Mouse (Mus musculus) stomach, postnatal 0 days (tissue): ENCODE measurements around the gene Stk11ip. TPM values are rescaled to one million over a fixed set of nuclear protein-coding genes. Genes with fewer than 3 reads are reported as not detected.

Experiments
- ATAC-seq: fragments of 200-750 bp; cut with Nextera tagmentation; 2 replicates; pipeline ENCODE4 v1.8.0; 2017; ENCODE audit not compliant: low FRiP score, low TSS enrichment
- DNase-seq: peaks from one replicate; pipeline ENCODE4 v3.0.0-alpha.2; 2016; ENCODE audit warnings: low spot score
- H3K27ac ChIP-seq: fragments of 300-500 bp; sonication (generic); replicated peaks from 2 replicates; pipeline ENCODE4 v1.5.1; 2014; ENCODE audit warnings: mild to moderate bottlenecking, control low read depth
- H3K27me3 ChIP-seq: fragments of 300-500 bp; sonication (generic); 2 replicates; pipeline ENCODE4 v1.6.1; 2014; ENCODE audit warnings: low read length; ENCODE audit not compliant: control insufficient read depth, insufficient read depth
- H3K36me3 ChIP-seq: fragments of 300-500 bp; sonication (generic); 2 replicates; pipeline ENCODE4 v1.6.1; 2014; ENCODE audit warnings: low read length, mixed read lengths; ENCODE audit not compliant: control insufficient read depth, insufficient read depth
- H3K4me1 ChIP-seq: fragments of 300-500 bp; sonication (generic); replicated peaks from 2 replicates; pipeline ENCODE4 v1.6.1; 2014; ENCODE audit warnings: antibody characterized with exemption; ENCODE audit not compliant: control insufficient read depth, insufficient read depth
- H3K4me2 ChIP-seq: fragments of 300-500 bp; sonication (generic); replicated peaks from 2 replicates; pipeline ENCODE4 v1.6.1; 2014; ENCODE audit warnings: low read depth, mild to moderate bottlenecking, control low read depth, moderate library complexity
- H3K4me3 ChIP-seq: fragments of 300-500 bp; sonication (generic); 2 replicates; pipeline ENCODE4 v1.5.1; 2014; ENCODE audit warnings: low read depth, low read length, control low read depth
- H3K9ac ChIP-seq: fragments of 300-500 bp; sonication (generic); 2 replicates; pipeline ENCODE4 v1.6.1; 2014; ENCODE audit warnings: mild to moderate bottlenecking, low read length, control low read depth, mixed read lengths
- H3K9me3 ChIP-seq: fragments of 300-500 bp; sonication (generic); 2 replicates; pipeline ENCODE4 v1.6.1; 2016; ENCODE audit warnings: low read length; ENCODE audit not compliant: control insufficient read depth
- CTCF ChIP-seq: IDR thresholded peaks from 2 replicates; pipeline ENCODE4 v1.5.1; 2016; ENCODE audit warnings: antibody characterized with exemption, low read depth, mild to moderate bottlenecking, moderate library complexity
- EP300 ChIP-seq: optimal IDR thresholded peaks from 2 replicates; pipeline ENCODE3; 2016; ENCODE audit warnings: antibody characterized with exemption
- WGBS: fragments of 180-500 bp; shearing (Covaris S2); extraction: QIAGEN DNeasy Blood & Tissue Kit; methylation state at CpG from one replicate; pipeline ENCODE4 v1.1.7; 2014; 5-methylcytosine and 5-hydroxymethylcytosine counted together
- polyA plus RNA-seq: library from polyadenylated mRNA; unstranded; fragments of >200 nt; fragmentation: Nextera tagmentation; extraction: Ambion mirVana; gene quantifications from 2 replicates; pipeline ENCODE4 v1.2.1, GENCODE M21; 2015

The Stk11ip gene
- polyA plus RNA-seq, 1 experiment from 2014 or later = 6.7 TPM

- WGBS = 91% methylated on average over 7 of the region's 7 CpGs
- no peaks in the 10 kb centered on the region for H3K9me3 ChIP-seq
- no peak for TF ChIP-seq CTCF
- no peak for TF ChIP-seq EP300
- DNase-seq = no peak
- no peak overlapping the region for H3K27ac ChIP-seq
- no peak overlapping the region for H3K4me2 ChIP-seq
- H3K4me1 ChIP-seq = no peaks in the 10 kb centered on the region; the same call in 1 of the 2 replicates
- no peak overlapping the region for H3K9ac ChIP-seq
- ATAC-seq = no peak
- H3K27me3 ChIP-seq = no peaks in the 10 kb centered on the region
- H3K36me3 ChIP-seq = no peaks in the 10 kb centered on the region; the same call in none of the 2 replicates
- no peak overlapping the region for H3K4me3 ChIP-seq
Measured at GRCm38 (mm10) chr1:75524679-75525078, 3.4 kb downstream of the Stk11ip start.

DNA sequence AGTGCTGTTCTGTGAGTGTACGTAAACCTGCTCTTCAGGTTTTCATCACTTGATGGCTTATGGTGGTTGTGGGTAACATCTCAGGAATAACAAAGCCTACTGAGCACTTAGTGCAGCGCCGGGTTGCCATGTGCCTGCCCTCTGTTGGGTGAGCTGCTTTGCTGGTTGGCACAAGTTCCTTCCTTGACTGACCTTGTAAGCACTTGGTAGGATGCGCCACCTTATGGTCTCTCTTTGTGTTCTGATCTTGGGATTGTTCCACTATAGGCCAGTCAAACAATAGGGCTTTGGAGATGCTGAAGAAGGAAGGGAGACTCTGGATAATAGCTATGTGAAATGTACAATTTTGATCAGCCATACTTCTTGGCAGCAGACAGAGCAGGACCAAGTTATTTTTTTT, 9.2 kb downstream of the Stk11ip start:
- ATAC-seq (no peak), DNase-seq (no peak)
- Histone ChIP-seq H3K36me3 (peaks cover 5% of the 10 kb centered on the region), H3K4me1 (no peaks in the 10 kb centered on the region), H3K4me3 (no peak overlapping the region), H3K27me3 (no peaks in the 10 kb centered on the region), H3K9ac (no peak overlapping the region), H3K4me2 (no peak overlapping the region), H3K27ac (no peak overlapping the region), H3K9me3 (no peaks in the 10 kb centered on the region)
- WGBS = 55% methylated on average over 4 of the region's 4 CpGs
- TF ChIP-seq CTCF (peak; percentile 67), EP300 (no peak)

- no peaks in the 10 kb centered on the region for H3K27me3 ChIP-seq
- H3K4me2 ChIP-seq = no peak overlapping the region
- peaks cover 11% of the 10 kb centered on the region for H3K36me3 ChIP-seq
- ATAC-seq = no peak
- no peaks in the 10 kb centered on the region for H3K4me1 ChIP-seq
- no peak for DNase-seq
- H3K9ac ChIP-seq = no peak overlapping the region
- no peaks in the 10 kb centered on the region for H3K9me3 ChIP-seq
- no peak overlapping the region for H3K27ac ChIP-seq
- 90% methylated on average over 19 of the region's 19 CpGs for WGBS
- no peak for TF ChIP-seq CTCF
- TF ChIP-seq EP300 = no peak
- no peak overlapping the region for H3K4me3 ChIP-seq
Measured at GRCm38 (mm10) chr1:75532280-75533172, 11.2 kb downstream of the Stk11ip start.

GRCm38 (mm10) chr1:75533325-75534252, 12.3 kb downstream of the Stk11ip start:
- no peaks in the 10 kb centered on the region for H3K27me3 ChIP-seq
- H3K9ac ChIP-seq = no peak overlapping the region
- TF ChIP-seq EP300 = no peak
- no peak for TF ChIP-seq CTCF
- H3K9me3 ChIP-seq = no peaks in the 10 kb centered on the region
- H3K36me3 ChIP-seq = peaks cover 13% of the 10 kb centered on the region; the same call in 1 of the 2 replicates
- 84% methylated on average over 19 of the region's 19 CpGs for WGBS
- H3K4me3 ChIP-seq = no peak overlapping the region
- DNase-seq = no peak
- no peaks in the 10 kb centered on the region for H3K4me1 ChIP-seq
- no peak overlapping the region for H3K27ac ChIP-seq
- ATAC-seq = 0 out of 2 replicates have a peak, but pooled peaks have one; percentile 13
- H3K4me2 ChIP-seq = no peak overlapping the region

- Histone ChIP-seq H3K9ac (no peak overlapping the region), H3K27me3 (no peaks in the 10 kb centered on the region), H3K4me2 (no peak overlapping the region), H3K4me3 (no peak overlapping the region), H3K36me3 (peaks cover 13% of the 10 kb centered on the region; the same call in 1 of the 2 replicates), H3K9me3 (no peaks in the 10 kb centered on the region), H3K27ac (no peak overlapping the region), H3K4me1 (no peaks in the 10 kb centered on the region)
- no peak for DNase-seq
- no peak for ATAC-seq
- TF ChIP-seq EP300 (no peak), CTCF (no peak)
- WGBS = 76% methylated on average over 2 of the region's 2 CpGs
Measured at GRCm38 (mm10) chr1:75537587-75537986, 16.3 kb downstream of the Stk11ip start.
